Mouse (Mus musculus) heart, embryonic 12.5 days (tissue): Measurements from ENCODE around the gene Aph1a. TPM values are rescaled to one million over a fixed set of nuclear protein-coding genes. Genes with fewer than 3 reads are reported as not detected.
"Not testable (repeated sequence)": the region's sequence is repeated elsewhere in the genome, so short reads cannot be mapped to it uniquely, and the experiment has no call there.

Source experiments
- ATAC-seq: fragments of 200-750 bp; cut with Nextera tagmentation; 2 replicates; pipeline ENCODE4 v1.8.0; 2017; ENCODE audit warnings: moderate TSS enrichment, moderate library complexity; ENCODE audit not compliant: insufficient number of reproducible peaks, low FRiP score
- H3K27ac ChIP-seq: fragments of 300-500 bp; sonication (generic); 2 replicates; pipeline ENCODE4 v1.5.1; 2016; ENCODE audit warnings: mild to moderate bottlenecking, moderate library complexity; ENCODE audit not compliant: poor library complexity, severe bottlenecking
- H3K27me3 ChIP-seq: fragments of 300-500 bp; sonication (generic); replicated peaks from 2 replicates; pipeline ENCODE4 v1.6.1; 2016; ENCODE audit warnings: mild to moderate bottlenecking, moderate library complexity
- H3K36me3 ChIP-seq: fragments of 300-500 bp; sonication (generic); 2 replicates; pipeline ENCODE4 v1.6.1; 2016; ENCODE audit warnings: mild to moderate bottlenecking, moderate library complexity
- H3K4me1 ChIP-seq: fragments of 300-500 bp; sonication (generic); replicated peaks from 2 replicates; pipeline ENCODE4 v1.6.1; 2016; ENCODE audit warnings: mild to moderate bottlenecking
- H3K4me2 ChIP-seq: fragments of 300-500 bp; sonication (generic); 2 replicates; pipeline ENCODE4 v1.6.1; 2016; ENCODE audit warnings: mild to moderate bottlenecking, moderate library complexity
- H3K4me3 ChIP-seq: fragments of 300-500 bp; sonication (generic); 2 replicates; pipeline ENCODE4 v1.5.1; 2016; ENCODE audit warnings: mild to moderate bottlenecking
- H3K9ac ChIP-seq: fragments of 300-500 bp; sonication (generic); 2 replicates; pipeline ENCODE4 v1.6.1; 2016; ENCODE audit warnings: mild to moderate bottlenecking, moderate library complexity
- H3K9me3 ChIP-seq: fragments of 300-500 bp; sonication (generic); replicated peaks from 2 replicates; pipeline ENCODE4 v1.6.1; 2016; ENCODE audit warnings: mild to moderate bottlenecking, moderate library complexity
- WGBS: fragments of 180-500 bp; shearing (Covaris S2); methylation state at CpG from one replicate; pipeline ENCODE4 v1.1.7; 2016; 5-methylcytosine and 5-hydroxymethylcytosine counted together
- polyA plus RNA-seq: library from polyadenylated mRNA; unstranded; fragments of >200 nt; fragmentation: Nextera tagmentation; extraction: Ambion mirVana; gene quantifications from 2 replicates; pipeline ENCODE4 v1.2.1, GENCODE M21; 2016

The Aph1a gene
- polyA plus RNA-seq, 1 experiment from 2014 or later: 33.8 TPM

DNA sequence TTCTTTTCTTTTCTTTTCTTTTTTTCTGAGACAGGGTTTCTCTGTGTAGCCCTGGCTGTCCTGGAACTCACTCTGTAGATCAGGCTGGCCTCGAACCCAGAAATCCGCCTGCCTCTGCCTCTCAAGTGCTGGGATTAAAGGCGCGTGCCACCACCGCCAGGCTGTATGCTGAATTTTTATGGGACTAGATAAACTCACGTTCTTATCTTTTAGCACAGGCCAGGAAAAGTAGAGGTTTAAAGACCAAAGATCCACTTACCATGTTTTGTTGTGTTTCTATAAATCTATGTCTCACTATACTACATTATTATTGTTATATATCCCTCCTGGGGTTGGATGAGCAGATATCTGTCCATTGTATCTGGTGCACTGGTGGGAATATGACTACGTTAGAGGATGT lies 29.7 kb downstream of the Aph1a start:
- H3K27ac ChIP-seq, H3K4me3 ChIP-seq, H3K9me3 ChIP-seq, ATAC-seq, H3K36me3 ChIP-seq, H3K27me3 ChIP-seq, H3K9ac ChIP-seq, H3K4me2 ChIP-seq: not testable (repeated sequence)
- H3K4me1 ChIP-seq: peaks cover 14% of the 10 kb centered on the region
- WGBS: 81% methylated on average over 7 of the region's 7 CpGs

DNA sequence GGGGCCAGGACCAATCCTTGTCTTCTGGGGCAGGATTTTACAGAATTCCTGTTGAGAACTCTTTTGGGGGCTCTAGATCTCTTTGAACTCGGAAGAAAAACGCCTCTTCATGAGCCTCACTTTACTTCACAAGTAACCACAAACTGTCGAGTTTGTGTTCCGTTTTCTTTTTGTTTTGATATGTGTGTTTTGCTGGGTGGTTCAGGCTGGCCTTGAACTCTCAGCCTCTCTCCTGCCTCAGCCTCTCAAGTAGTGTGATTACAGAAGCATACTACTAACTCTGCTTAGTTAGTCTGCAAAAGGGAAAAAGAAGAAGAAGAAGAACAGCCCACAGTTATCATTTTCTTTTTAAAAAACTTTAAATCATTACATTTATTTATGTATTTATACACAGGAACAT lies 30.4 kb downstream of the Aph1a start:
- 58% methylated on average over 4 of the region's 4 CpGs for WGBS
- H3K27ac ChIP-seq: no peak overlapping the region
- ATAC-seq: no peak
- H3K4me1 ChIP-seq: peaks cover 14% of the 10 kb centered on the region
- no peaks in the 10 kb centered on the region for H3K27me3 ChIP-seq
- H3K4me3 ChIP-seq: no peak overlapping the region
- no peaks in the 10 kb centered on the region for H3K9me3 ChIP-seq
- H3K36me3 ChIP-seq: no peaks in the 10 kb centered on the region
- H3K4me2 ChIP-seq: no peak overlapping the region
- H3K9ac ChIP-seq: no peak overlapping the region

DNA sequence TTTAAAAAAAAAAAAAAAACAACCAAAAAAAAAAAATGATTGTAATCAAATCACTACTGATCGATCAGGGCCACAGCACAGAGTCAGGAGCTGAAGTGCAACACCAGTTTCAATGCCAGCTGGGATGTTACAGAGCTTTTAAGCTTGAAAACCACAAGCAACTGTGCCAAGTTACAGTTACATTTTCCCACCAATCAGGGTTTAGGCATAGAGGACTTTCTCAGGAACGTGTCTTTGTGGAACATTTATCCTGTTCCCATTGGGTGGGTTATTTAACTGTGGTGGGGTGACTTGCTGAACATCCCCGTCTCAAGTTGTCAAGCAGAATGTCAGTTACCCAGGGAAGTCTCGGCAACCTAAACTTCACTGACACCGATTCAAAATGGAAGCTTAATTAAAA lies 31.3 kb downstream of the Aph1a start:
- WGBS: 76% methylated on average over 5 of the region's 5 CpGs
- Histone ChIP-seq H3K4me3 (no peak overlapping the region), H3K4me1 (peaks cover 14% of the 10 kb centered on the region), H3K9me3 (no peaks in the 10 kb centered on the region), H3K27ac (no peak overlapping the region), H3K36me3 (no peaks in the 10 kb centered on the region), H3K27me3 (no peaks in the 10 kb centered on the region), H3K9ac (no peak overlapping the region), H3K4me2 (no peak overlapping the region)
- no peak for ATAC-seq

DNA sequence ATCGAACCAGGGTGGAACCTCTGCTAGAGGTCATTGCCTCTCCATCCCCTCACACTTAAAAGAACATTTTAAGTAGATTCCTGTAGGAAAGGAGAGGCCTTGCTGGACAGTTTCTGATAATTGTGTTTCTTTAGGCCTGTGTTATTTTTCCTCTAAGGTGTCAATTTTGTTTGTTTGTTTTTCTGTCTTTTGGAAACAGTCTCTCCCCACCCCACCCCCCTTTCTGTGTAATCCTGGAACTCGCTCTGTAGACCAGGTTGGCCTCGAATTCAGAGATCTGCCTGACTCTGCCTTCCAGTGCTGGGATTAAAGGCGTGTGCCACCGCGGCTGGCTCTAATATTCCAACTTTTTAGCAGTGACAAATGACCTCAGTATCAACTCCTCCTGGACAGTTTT lies 34.5 kb downstream of the Aph1a start:
- ATAC-seq: no peak
- peak overlapping the region; percentile 75 for H3K4me2 ChIP-seq
- 54% methylated on average over 6 of the region's 6 CpGs for WGBS
- H3K9ac ChIP-seq: peak overlapping the region; percentile 71
- H3K36me3 ChIP-seq: peaks cover 2% of the 10 kb centered on the region; the same call in 1 of the 2 replicates
- peaks cover 25% of the 10 kb centered on the region for H3K4me1 ChIP-seq
- no peaks in the 10 kb centered on the region for H3K27me3 ChIP-seq
- peak overlapping the region; percentile 88 for H3K4me3 ChIP-seq
- H3K9me3 ChIP-seq: no peaks in the 10 kb centered on the region
- peak overlapping the region; percentile 88 for H3K27ac ChIP-seq

DNA sequence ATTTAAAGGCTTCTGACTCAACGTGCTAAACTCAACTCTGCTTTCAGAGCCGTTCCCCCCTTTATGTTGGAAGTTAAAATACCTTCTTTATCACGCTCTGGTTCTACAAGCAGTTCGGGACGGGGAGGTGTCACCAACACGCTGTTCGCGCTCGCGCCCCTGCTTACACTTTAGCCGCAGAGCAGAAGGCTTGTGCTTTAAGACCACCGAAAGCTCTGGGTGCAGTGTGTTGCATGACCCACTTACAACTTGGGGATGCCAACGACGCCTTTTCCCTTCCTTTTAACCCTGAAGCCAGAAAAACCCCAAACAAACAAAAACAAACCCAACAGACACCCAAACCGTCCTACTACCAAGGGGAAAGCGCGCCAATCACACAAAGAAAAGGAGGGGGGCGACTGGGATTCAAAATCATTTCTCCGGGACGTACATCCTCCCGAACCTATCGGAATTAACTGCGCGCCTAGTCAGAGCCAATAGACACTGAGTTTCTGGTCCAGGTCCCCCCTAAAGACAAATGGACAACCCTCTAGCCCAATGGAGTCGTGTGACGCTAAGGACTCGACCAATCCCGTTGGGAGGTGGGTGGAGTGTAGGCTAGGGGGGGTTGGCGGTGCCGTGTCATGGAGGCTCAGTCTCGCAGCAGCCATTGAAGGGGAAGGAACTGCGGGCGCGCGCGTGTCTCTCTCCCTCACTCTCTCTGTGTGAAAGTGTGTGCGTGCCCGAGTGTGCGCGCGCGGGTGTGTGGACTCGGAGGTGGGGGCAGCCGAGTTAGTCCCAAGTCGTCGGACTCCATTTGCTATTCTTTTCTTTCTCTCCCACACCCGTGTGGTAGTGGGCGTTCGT lies 35.1 kb downstream of the Aph1a start, which contains the start of gene Anp32e:
Gene Anp32e, plus strand, starts transcription at position 589 of the 846 bp plus-strand sequence.
- Histone ChIP-seq H3K36me3 (peaks cover 8% of the 10 kb centered on the region), H3K4me1 (peaks cover 25% of the 10 kb centered on the region), H3K27me3 (no peaks in the 10 kb centered on the region), H3K4me2 (peak within 1 kb of the TSS; percentile 76), H3K4me3 (peak within 1 kb of the TSS; percentile 88), H3K9ac (peak within 1 kb of the TSS; percentile 97), H3K9me3 (no peaks in the 10 kb centered on the region), H3K27ac (peak within 1 kb of the TSS; percentile 88)
- WGBS: under 1% methylated on average over 49 of the region's 49 CpGs
- peak; percentile 100 for ATAC-seq

DNA sequence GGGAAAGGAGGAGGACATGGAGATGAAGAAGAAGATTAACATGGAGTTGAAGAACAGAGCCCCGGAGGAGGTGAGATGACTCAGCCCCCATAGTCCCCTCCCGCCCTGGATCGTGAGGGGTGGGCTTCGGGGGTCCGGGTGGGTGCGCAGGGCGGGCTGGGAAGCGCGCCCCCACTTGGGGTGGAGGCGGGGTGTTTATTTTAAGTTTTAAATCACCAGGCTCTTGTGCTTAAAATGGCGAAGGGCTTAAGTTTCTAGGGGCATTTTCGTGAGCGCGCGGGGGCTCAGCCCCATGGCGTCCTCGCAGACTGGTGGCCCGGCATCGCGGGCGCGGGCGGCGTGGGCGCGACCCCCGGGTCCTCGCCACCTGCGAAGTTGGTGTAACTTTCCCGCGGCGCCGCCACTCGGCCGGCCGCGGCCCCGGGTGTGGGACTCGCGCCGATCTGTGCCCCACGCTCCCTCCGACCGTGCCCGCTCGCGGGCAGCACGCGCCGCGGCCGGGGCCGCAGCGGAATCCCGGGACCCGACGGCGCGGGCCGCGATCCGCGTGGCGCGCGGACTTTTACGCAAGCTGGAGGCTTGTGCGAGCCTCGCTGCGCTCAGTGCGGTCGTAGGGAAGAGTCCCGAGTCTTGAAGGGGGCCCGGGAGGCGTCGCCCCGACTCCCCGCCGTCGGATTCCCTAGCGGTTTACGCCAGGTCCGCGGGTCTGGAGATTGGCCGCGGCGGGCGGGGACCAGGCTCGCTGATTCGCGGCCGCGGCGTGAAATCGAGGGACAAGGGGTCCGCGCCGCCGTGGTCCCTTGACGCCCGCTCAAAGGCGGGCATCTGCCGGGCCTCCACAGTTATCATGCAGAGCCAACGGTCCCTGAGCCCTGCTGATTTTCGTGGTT lies 36.1 kb downstream of the Aph1a start:
- peaks cover 18% of the 10 kb centered on the region for H3K36me3 ChIP-seq
- 0 out of 2 replicates have a peak, but pooled peaks have one; percentile 15 for ATAC-seq
- WGBS: under 1% methylated on average over 105 of the region's 105 CpGs

DNA sequence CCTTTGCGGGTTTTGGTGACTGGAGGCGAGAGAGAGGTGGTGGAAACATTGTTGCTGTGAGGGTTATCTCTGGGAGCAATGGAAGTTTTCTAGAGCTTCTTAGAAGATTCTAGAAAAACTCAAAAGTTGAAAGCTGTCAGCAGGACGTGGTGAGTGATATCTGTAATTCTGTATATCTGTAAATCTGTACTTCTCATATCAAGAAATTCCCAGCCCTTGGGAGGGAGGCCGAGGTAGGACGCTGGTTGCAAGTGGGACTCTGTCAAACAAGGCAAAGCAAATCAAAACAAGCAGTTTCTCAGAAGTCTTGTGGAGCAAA lies 36.7 kb downstream of the Aph1a start:
- no peak for ATAC-seq
- Histone ChIP-seq H3K4me1 (peaks cover 25% of the 10 kb centered on the region), H3K27me3 (no peaks in the 10 kb centered on the region), H3K9ac (peak overlapping the region; percentile 97), H3K36me3 (peaks cover 24% of the 10 kb centered on the region), H3K4me2 (peak overlapping the region; percentile 76), H3K27ac (peak overlapping the region; percentile 88), H3K4me3 (peak overlapping the region; percentile 88), H3K9me3 (no peaks in the 10 kb centered on the region)
- WGBS: 2% methylated on average over 5 of the region's 5 CpGs

More for the DNA sequence above, 36.1 kb downstream of the Aph1a start:
- Histone ChIP-seq H3K4me1 (peaks cover 25% of the 10 kb centered on the region), H3K9me3 (no peaks in the 10 kb centered on the region), H3K27ac (peak overlapping the region; percentile 88), H3K4me2 (peak overlapping the region; percentile 76), H3K27me3 (no peaks in the 10 kb centered on the region), H3K9ac (peak overlapping the region; percentile 97), H3K4me3 (peak overlapping the region; percentile 88)

DNA sequence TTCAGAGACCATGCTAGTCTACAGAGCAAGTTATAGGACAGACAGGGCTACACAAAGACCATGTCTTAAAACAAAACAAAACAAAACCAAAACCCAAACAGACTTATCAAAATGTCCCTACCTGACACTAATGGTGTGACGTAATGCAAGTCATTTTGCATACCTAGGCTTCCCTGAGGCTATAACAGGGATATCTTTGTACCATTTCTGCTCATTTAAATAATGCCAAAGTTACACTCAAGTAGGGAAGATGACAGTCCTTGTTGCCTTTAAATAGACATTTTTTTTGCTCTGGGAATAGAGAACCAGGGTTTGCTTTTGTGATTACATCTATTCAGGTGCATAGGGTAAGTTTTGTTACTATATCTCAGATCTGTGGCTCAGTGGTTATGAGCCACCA lies 37.7 kb downstream of the Aph1a start:
- Histone ChIP-seq H3K27ac (no peak overlapping the region), H3K4me2 (no peak overlapping the region), H3K27me3 (no peaks in the 10 kb centered on the region), H3K9ac (no peak overlapping the region), H3K4me1 (peaks cover 25% of the 10 kb centered on the region), H3K9me3 (no peaks in the 10 kb centered on the region), H3K4me3 (peak overlapping the region; percentile 88), H3K36me3 (peaks cover 28% of the 10 kb centered on the region)
- WGBS: 90% methylated on average over 1 of the region's 1 CpGs
- no peak for ATAC-seq

DNA sequence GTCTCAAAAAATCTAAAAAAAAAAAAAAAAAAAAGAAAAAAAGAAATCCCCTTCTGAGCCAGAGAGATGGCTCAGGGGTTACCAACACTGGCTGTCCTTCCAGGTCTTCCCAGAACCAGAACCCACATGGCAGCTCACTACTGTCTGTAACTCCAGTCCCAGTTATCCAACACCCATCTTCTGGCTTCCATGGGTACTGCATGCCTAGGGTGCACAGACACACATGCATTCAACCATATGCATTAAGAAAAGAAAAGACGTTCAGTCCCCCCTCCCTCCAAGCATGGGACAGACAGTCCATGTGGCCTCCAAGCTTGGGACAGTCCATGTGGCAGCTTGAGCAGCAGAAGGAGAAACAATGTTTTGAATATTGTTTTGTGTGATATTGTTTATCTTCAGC lies 38.4 kb downstream of the Aph1a start:
- 74% methylated on average over 1 of the region's 1 CpGs for WGBS
- ATAC-seq: no peak
- Histone ChIP-seq H3K9ac (no peak overlapping the region), H3K27me3 (no peaks in the 10 kb centered on the region), H3K4me3 (no peak overlapping the region), H3K9me3 (no peaks in the 10 kb centered on the region), H3K4me1 (peaks cover 25% of the 10 kb centered on the region), H3K36me3 (peaks cover 35% of the 10 kb centered on the region), H3K27ac (no peak overlapping the region), H3K4me2 (no peak overlapping the region)

DNA sequence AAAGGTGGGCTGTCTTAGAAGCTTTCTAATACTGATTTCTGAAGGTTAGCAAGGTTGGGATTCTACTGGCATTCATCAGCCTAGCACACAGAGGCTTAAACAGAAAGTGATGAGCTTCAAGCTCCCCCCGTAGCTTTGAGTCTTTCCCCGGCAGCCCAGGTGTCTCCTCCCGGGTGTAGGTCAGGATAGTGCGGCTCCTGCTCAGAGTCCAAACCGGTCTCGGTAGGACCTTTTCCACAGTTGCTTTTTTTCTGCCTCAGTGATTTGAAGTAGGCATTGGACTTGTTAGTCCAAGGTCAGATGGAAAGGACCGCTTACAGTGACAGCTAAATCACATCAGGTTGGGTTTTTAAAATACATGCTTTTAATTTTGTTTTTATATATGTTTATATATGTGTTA lies 38.8 kb downstream of the Aph1a start:
- Histone ChIP-seq H3K27ac (no peak overlapping the region), H3K4me1 (peaks cover 25% of the 10 kb centered on the region), H3K4me3 (no peak overlapping the region), H3K36me3 (peaks cover 39% of the 10 kb centered on the region), H3K9ac (no peak overlapping the region), H3K27me3 (no peaks in the 10 kb centered on the region), H3K9me3 (no peaks in the 10 kb centered on the region), H3K4me2 (no peak overlapping the region)
- WGBS: 90% methylated on average over 7 of the region's 7 CpGs
- ATAC-seq: no peak

DNA sequence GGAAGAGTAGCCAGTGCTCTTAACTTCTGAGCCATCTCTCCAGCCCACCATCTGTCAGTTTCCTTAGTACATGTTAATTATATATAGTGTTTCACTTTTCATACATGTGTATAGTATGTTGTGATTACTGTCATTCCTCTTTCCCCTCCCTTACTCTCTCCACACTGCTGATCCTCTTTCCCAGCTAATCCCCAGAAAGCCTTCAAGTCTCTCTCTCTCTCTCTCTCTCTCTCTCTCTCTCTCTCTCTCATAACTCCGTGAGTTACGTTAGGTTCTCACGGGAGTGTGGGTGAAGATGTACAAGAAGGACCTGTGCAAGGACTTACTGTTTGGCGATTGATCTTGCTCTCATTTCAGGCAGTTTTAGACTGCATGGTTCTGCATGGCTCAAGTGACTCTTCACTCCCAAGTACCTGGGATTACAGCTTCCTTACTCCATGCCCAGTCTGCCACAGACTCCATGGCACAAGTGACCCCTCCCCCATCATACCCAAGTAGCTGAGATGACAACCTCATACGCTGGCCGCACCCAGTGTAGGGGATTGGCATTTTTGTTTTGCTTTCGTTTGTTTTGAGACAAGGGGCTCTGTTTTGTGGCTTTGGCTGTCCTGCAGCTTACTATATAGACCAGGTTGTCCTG lies 39.5 kb downstream of the Aph1a start:
- Histone ChIP-seq H3K36me3 (peaks cover 45% of the 10 kb centered on the region), H3K9ac (no peak overlapping the region), H3K27me3 (no peaks in the 10 kb centered on the region), H3K4me3 (no peak overlapping the region), H3K27ac (no peak overlapping the region), H3K4me2 (no peak overlapping the region), H3K4me1 (peaks cover 21% of the 10 kb centered on the region), H3K9me3 (no peaks in the 10 kb centered on the region)
- WGBS: 92% methylated on average over 7 of the region's 7 CpGs
- no peak for ATAC-seq
